In the genomic region with DNA sequence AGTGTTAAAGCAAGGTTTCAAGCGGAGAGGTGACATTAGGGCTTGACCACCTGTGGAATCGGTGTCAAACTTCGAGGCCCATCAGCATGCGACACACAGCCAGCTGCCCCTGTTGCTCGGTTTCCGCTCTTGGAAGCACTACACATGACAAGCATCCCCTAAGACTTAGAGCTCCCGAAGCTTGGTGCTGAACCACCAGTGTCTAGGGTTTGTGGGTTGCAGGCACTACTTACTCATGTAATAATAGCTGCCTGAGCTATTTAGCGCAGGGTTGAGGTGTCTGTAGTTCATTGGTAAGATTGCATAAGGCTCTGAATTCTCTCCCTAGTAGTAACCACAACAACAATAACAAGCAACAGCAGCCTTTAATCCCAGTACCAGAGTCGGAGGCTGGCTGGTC, we compare ENCODE assay signal across 8 mouse cellular contexts. TPM values are rescaled to one million over a fixed set of nuclear protein-coding genes. Genes with fewer than 3 reads are reported as not detected.
DNase-seq lines count a peak whose midpoint lies in the region; ATAC-seq and TF ChIP-seq lines count a peak whose summit lies in the region.

No protein-coding gene starts in this region.

- no peak for TF ChIP-seq POLR2A in CH12.LX (IDR thresholded peaks at IDR 0.05; ENCODE audit: low read depth, low read length)

- no peak for DNase-seq in heart, postnatal 14 days
- DNase-seq in CH12.LX (ENCODE audit: extremely low read depth), result no peak
- DNase-seq in embryonic facial prominence, embryonic 14.5 days (ENCODE audit: low spot score), result peak; percentile 27
- DNase-seq in gastrocnemius, postnatal 4 days (ENCODE audit: low spot score in 2 of 2), result no peak
- no peak for DNase-seq in urinary bladder, postnatal 10 days (ENCODE audit: low spot score)

- peak overlapping the region; percentile 83 for H3K4me2 ChIP-seq in heart, embryonic 13.5 days
- peak overlapping the region; percentile 56 for H3K4me2 ChIP-seq in CH12.LX (ENCODE audit: insufficient read depth, low read depth, poor library complexity, severe bottlenecking)
- peak overlapping the region; percentile 69 for H3K4me2 ChIP-seq in embryonic facial prominence, embryonic 14.5 days (ENCODE audit: low read depth, low read length)
- H3K4me2 ChIP-seq in limb, embryonic 12.5 days, result peak overlapping the region; percentile 69
- H3K4me2 ChIP-seq in stomach, embryonic 15.5 days, result peak overlapping the region; percentile 64

- no peaks in the 10 kb centered on the region for H3K9me3 ChIP-seq in heart, embryonic 13.5 days
- no peaks in the 10 kb centered on the region for H3K9me3 ChIP-seq in CH12.LX (replicated peaks; ENCODE audit: low read length)
- H3K9me3 ChIP-seq in embryonic facial prominence, embryonic 14.5 days (ENCODE audit: control insufficient read depth, low read length), result no peaks in the 10 kb centered on the region
- H3K9me3 ChIP-seq in limb, embryonic 12.5 days, result no peaks in the 10 kb centered on the region
- no peaks in the 10 kb centered on the region for H3K9me3 ChIP-seq in stomach, embryonic 15.5 days

- peaks cover 19% of the 10 kb centered on the region; the same call in 1 of the 2 replicates for H3K27me3 ChIP-seq in heart, embryonic 13.5 days (replicated peaks)
- H3K27me3 ChIP-seq in CH12.LX (replicated peaks), result no peaks in the 10 kb centered on the region
- no peaks in the 10 kb centered on the region for H3K27me3 ChIP-seq in embryonic facial prominence, embryonic 14.5 days (replicated peaks; ENCODE audit: control insufficient read depth, insufficient read depth, low read length)
- H3K27me3 ChIP-seq in limb, embryonic 12.5 days, result peaks cover 5% of the 10 kb centered on the region
- H3K27me3 ChIP-seq in stomach, embryonic 15.5 days (replicated peaks), result 0 out of 2 replicates have a peak, but pooled peaks cover 3% of the 10 kb centered on the region

- intact Hi-C loops in heart, postnatal 14 days (cut with DNase I), result loop anchor here (5.0 to 10.0 kb wide), 2 partner anchors 48 to 225 kb away; no protein-coding TSS in a partner anchor

- H3K4me3 ChIP-seq in heart, embryonic 13.5 days, result peak overlapping the region; percentile 85
- H3K4me3 ChIP-seq in CH12.LX (replicated peaks in 1 of 3; ENCODE audit: low read depth in 2 of 3, low read length in 2 of 3, poor library complexity in 1 of 3), result peak overlapping the region; percentile 66 to 91 (median 86)
- peak overlapping the region; percentile 99 for H3K4me3 ChIP-seq in embryonic facial prominence, embryonic 14.5 days (ENCODE audit: low read depth, low read length)
- H3K4me3 ChIP-seq in limb, embryonic 12.5 days (replicated peaks), result peak overlapping the region; percentile 76
- peak overlapping the region; percentile 87 for H3K4me3 ChIP-seq in stomach, embryonic 15.5 days (replicated peaks)

- H3K79me2 ChIP-seq in CH12.LX (replicated peaks; ENCODE audit: control insufficient read depth, extremely low read depth, insufficient read depth, poor library complexity, severe bottlenecking), result peaks cover 17% of the 10 kb centered on the region

- 33% methylated on average over 9 of the region's 9 CpGs for WGBS in heart, embryonic 13.5 days
- WGBS in embryonic facial prominence, embryonic 14.5 days, result 46% methylated on average over 9 of the region's 9 CpGs
- 42% methylated on average over 9 of the region's 9 CpGs for WGBS in limb, embryonic 12.5 days
- WGBS in stomach, embryonic 15.5 days, result 40% methylated on average over 9 of the region's 9 CpGs

- H3K36me3 ChIP-seq in heart, embryonic 13.5 days, result no peaks in the 10 kb centered on the region
- no peaks in the 10 kb centered on the region for H3K36me3 ChIP-seq in CH12.LX (replicated peaks in 1 of 2; ENCODE audit: control insufficient read depth in 1 of 2, insufficient read depth in 1 of 2, low read length in 1 of 2)
- H3K36me3 ChIP-seq in embryonic facial prominence, embryonic 14.5 days (ENCODE audit: control insufficient read depth, insufficient read depth, low read length), result no peaks in the 10 kb centered on the region
- no peaks in the 10 kb centered on the region for H3K36me3 ChIP-seq in limb, embryonic 12.5 days
- H3K36me3 ChIP-seq in stomach, embryonic 15.5 days, result no peaks in the 10 kb centered on the region

- TF ChIP-seq CTCF in CH12.LX (conservative IDR thresholded peaks at IDR 0.05 in 1 of 2, IDR thresholded peaks at IDR 0.05 in 1 of 2; ENCODE audit: low read depth in 2 of 2, low read length in 2 of 2), result no peak

- dilution Hi-C loops in CH12.LX (cut with MboI; ENCODE audit: extremely low pct_ligation_motif_present, extremely low pct_unique_long_range_greater_than_20kb, low sequenced_read_pairs), result no loop called here

- H3K4me1 ChIP-seq in heart, embryonic 13.5 days, result peaks cover 12% of the 10 kb centered on the region
- H3K4me1 ChIP-seq in CH12.LX (ENCODE audit: control insufficient read depth in 1 of 2, insufficient read depth in 2 of 2), result peaks cover 3 to 15% of the 10 kb centered on the region in 2 experiments; a peak in 3 of 4 replicates
- H3K4me1 ChIP-seq in embryonic facial prominence, embryonic 14.5 days (ENCODE audit: control insufficient read depth, insufficient read depth, low read length), result peaks cover 7% of the 10 kb centered on the region
- H3K4me1 ChIP-seq in limb, embryonic 12.5 days (replicated peaks), result peaks cover 7% of the 10 kb centered on the region
- H3K4me1 ChIP-seq in stomach, embryonic 15.5 days, result peaks cover 8% of the 10 kb centered on the region

- no peak for TF ChIP-seq RAD21 in CH12.LX (IDR thresholded peaks at IDR 0.05; ENCODE audit: low read depth, low read length)

- in situ Hi-C loops in CH12.LX (cut with MboI; ENCODE audit: low pct_ligation_motif_present, low pct_unique_long_range_greater_than_20kb, low sequenced_read_pairs), result no loop called here

- peak overlapping the region; percentile 93 for H3K9ac ChIP-seq in heart, embryonic 13.5 days
- H3K9ac ChIP-seq in CH12.LX (ENCODE audit: insufficient read depth, low read depth), result peak overlapping the region; percentile 64
- peak overlapping the region; percentile 89 for H3K9ac ChIP-seq in embryonic facial prominence, embryonic 14.5 days (ENCODE audit: low read depth, low read length)
- H3K9ac ChIP-seq in limb, embryonic 12.5 days (replicated peaks), result peak overlapping the region; percentile 86; the same call in 1 of the 2 replicates
- H3K9ac ChIP-seq in stomach, embryonic 15.5 days, result no peak overlapping the region

- TF ChIP-seq EP300 in CH12.LX (IDR thresholded peaks at IDR 0.05; ENCODE audit: low read length), result no peak

- ATAC-seq in heart, embryonic 13.5 days (ENCODE audit: extremely low read depth, insufficient number of reproducible peaks, low FRiP score, low TSS enrichment), result no peak
- ATAC-seq in embryonic facial prominence, embryonic 14.5 days (ENCODE audit: low read depth), result no peak
- ATAC-seq in limb, embryonic 12.5 days (ENCODE audit: insufficient number of reproducible peaks, insufficient read depth, low FRiP score, low TSS enrichment, low read depth), result no peak
- no peak for ATAC-seq in stomach, embryonic 15.5 days (ENCODE audit: insufficient read depth, low FRiP score, low read depth)

- no peak overlapping the region for H3K27ac ChIP-seq in heart, embryonic 13.5 days (replicated peaks)
- H3K27ac ChIP-seq in CH12.LX (ENCODE audit: insufficient read depth, low read depth), result no peak overlapping the region
- H3K27ac ChIP-seq in embryonic facial prominence, embryonic 14.5 days (replicated peaks; ENCODE audit: low read depth, low read length), result no peak overlapping the region
- no peak overlapping the region for H3K27ac ChIP-seq in limb, embryonic 12.5 days
- H3K27ac ChIP-seq in stomach, embryonic 15.5 days, result no peak overlapping the region

TF ChIP-seq in CH12.LX, 34 proteins besides CTCF, POLR2A, EP300 and RAD21:
- TF ChIP-seq MAZ (IDR thresholded peaks at IDR 0.05; ENCODE audit: low read depth, low read length), result no peak
- no peak for TF ChIP-seq TBP (conservative IDR thresholded peaks at IDR 0.05; ENCODE audit: low read depth, low read length)
- peak; percentile 30; the same call in 1 of the 2 replicates for TF ChIP-seq MAX (IDR thresholded peaks at IDR 0.05; ENCODE audit: low read length)

RNA-seq across cellular contexts. Expression of gene R3hcc1l, which starts 1.2 kb away (rescaled TPM):
- polyA plus RNA-seq in heart, embryonic 13.5 days (2015; fragmentation: Nextera tagmentation; extraction: Ambion mirVana), result 9.5 and 10.9 TPM in 2 replicates
- 10 to 100 TPM; 17.6 to 21.0 TPM for total RNA-seq in heart, postnatal 14 days (2021)
- total RNA-seq in CH12.LX (2012; rRNA removed), result 6.1 and 8.1 TPM in 2 replicates
- 10.7 and 15.6 TPM in 2 replicates for total RNA-seq in CH12.LX (2014; rRNA removed)
- 12.2 and 14.7 TPM in 2 replicates for polyA plus RNA-seq in CH12.LX (2012; ENCODE audit: insufficient read length, low read depth)
- 19.5 and 23.0 TPM in 2 replicates for polyA plus RNA-seq in embryonic facial prominence, embryonic 14.5 days (2014; fragmentation: Nextera tagmentation; extraction: Ambion mirVana)
- 24.3 and 29.1 TPM in 2 replicates for polyA plus RNA-seq in limb, embryonic 12.5 days (2016; fragmentation: Nextera tagmentation; extraction: Ambion mirVana)
- polyA plus RNA-seq in stomach, embryonic 15.5 days (2015; fragmentation: Nextera tagmentation; extraction: Ambion mirVana), result 20.7 and 21.7 TPM in 2 replicates
- 10 to 100 TPM; 15.0 to 16.7 TPM for total RNA-seq in gastrocnemius, postnatal 4 days (2021)
